Mouse (Mus musculus) kidney, adult 2 months (tissue): Measurements from ENCODE around the gene Sash3.

Experiments
- CTCF ChIP-seq: fragments of 200-500 bp; conservative IDR thresholded peaks from 2 replicates; pipeline ENCODE4 v1.5.1; 2011; ENCODE audit warnings: low read depth, mild to moderate bottlenecking, control low read depth, low read length, moderate library complexity, mixed read lengths; ENCODE audit not compliant: insufficient read depth, insufficient read length
- POLR2A ChIP-seq: fragments of 200-500 bp; IDR thresholded peaks from one replicate; pipeline ENCODE4 v1.6.1; 2011; ENCODE audit warnings: low read depth, low read length, control low read depth

- TF ChIP-seq CTCF (no peak), POLR2A (no peak)
Observed at GRCm38 (mm10) chrX:48140286-48140877, 5.9 kb upstream of the Sash3 start.
